Mouse (Mus musculus): ENCODE measurements around the gene Tspoap1. TPM values are rescaled to one million over a fixed set of nuclear protein-coding genes. Genes with fewer than 3 reads are reported as not detected.
A peak's percentile ranks its signal among the peaks of the same experiment; 100 is the strongest.

Tspoap1 gene
- total RNA-seq, 2 experiments from 2014 or later = 7.6 to 9.5 TPM

- no peak for DNase-seq (ENCODE audit: low spot score in 2 of 2)
Observed at GRCm38 (mm10) chr11:87744964-87745363, 15.4 kb upstream of the Tspoap1 start.

GRCm38 (mm10) chr11:87745632-87746555, 14.4 kb upstream of the Tspoap1 start:
- no peak for DNase-seq (ENCODE audit: low spot score in 2 of 2)

GRCm38 (mm10) chr11:87747312-87747711, 13.0 kb upstream of the Tspoap1 start:
- DNase-seq (ENCODE audit: low spot score in 2 of 2) = no peak

GRCm38 (mm10) chr11:87747716-87748115, 12.6 kb upstream of the Tspoap1 start:
- DNase-seq (ENCODE audit: low spot score in 2 of 2) = no peak

- no peak for DNase-seq (ENCODE audit: low spot score in 2 of 2)
Observed at GRCm38 (mm10) chr11:87748132-87749119, 11.9 kb upstream of the Tspoap1 start.

GRCm38 (mm10) chr11:87749192-87750042, 10.9 kb upstream of the Tspoap1 start:
- no peak for DNase-seq (ENCODE audit: low spot score in 2 of 2)

GRCm38 (mm10) chr11:87750043-87750421, 10.3 kb upstream of the Tspoap1 start:
- DNase-seq (ENCODE audit: low spot score in 2 of 2) = no peak

GRCm38 (mm10) chr11:87750521-87750920, 9.8 kb upstream of the Tspoap1 start:
- no peak for DNase-seq (ENCODE audit: low spot score in 2 of 2)

- no peak for DNase-seq (ENCODE audit: low spot score in 2 of 2)
Observed at GRCm38 (mm10) chr11:87751031-87751430, 9.3 kb upstream of the Tspoap1 start.

- DNase-seq (ENCODE audit: low spot score in 2 of 2) = no peak
Observed at GRCm38 (mm10) chr11:87751491-87751966, 8.8 kb upstream of the Tspoap1 start.

GRCm38 (mm10) chr11:87752307-87752706, 8.0 kb upstream of the Tspoap1 start:
- no peak for DNase-seq (ENCODE audit: low spot score in 2 of 2)

- DNase-seq (ENCODE audit: low spot score in 2 of 2) = no peak
Observed at GRCm38 (mm10) chr11:87753255-87753654, 7.1 kb upstream of the Tspoap1 start.

GRCm38 (mm10) chr11:87753891-87754501, 6.3 kb upstream of the Tspoap1 start:
- DNase-seq (ENCODE audit: low spot score in 2 of 2) = no peak

GRCm38 (mm10) chr11:87754603-87755002, 5.7 kb upstream of the Tspoap1 start:
- DNase-seq (ENCODE audit: low spot score in 2 of 2) = no peak

GRCm38 (mm10) chr11:87755360-87756017, 4.9 kb upstream of the Tspoap1 start:
- peak in 1 of 2 experiments; percentile 42 for DNase-seq (ENCODE audit: low spot score in 2 of 2)

- DNase-seq (ENCODE audit: low spot score in 2 of 2) = no peak
Observed at GRCm38 (mm10) chr11:87756251-87756820, 4.0 kb upstream of the Tspoap1 start.

GRCm38 (mm10) chr11:87757001-87757954, 3.1 kb upstream of the Tspoap1 start:
- no peak for DNase-seq (ENCODE audit: low spot score in 2 of 2)
